Mouse (Mus musculus) right cerebral cortex, postnatal 10 days (tissue): Measurements from ENCODE around the gene Ddc.
A peak's percentile ranks its signal among the peaks of the same experiment; 100 is the strongest.

Experiments
- DNase-seq, 2 experiments: peaks; one replicate each; pipeline ENCODE4 v3.0.0; 2021; ENCODE audit warnings: low spot score in 2 of 2

Gene Ddc

GRCm38 (mm10) chr11:11897645-11898357 is at the start of gene Ddc:
Gene Ddc (minus strand): TSS chr11:11898144.
- no peak for DNase-seq

DNA sequence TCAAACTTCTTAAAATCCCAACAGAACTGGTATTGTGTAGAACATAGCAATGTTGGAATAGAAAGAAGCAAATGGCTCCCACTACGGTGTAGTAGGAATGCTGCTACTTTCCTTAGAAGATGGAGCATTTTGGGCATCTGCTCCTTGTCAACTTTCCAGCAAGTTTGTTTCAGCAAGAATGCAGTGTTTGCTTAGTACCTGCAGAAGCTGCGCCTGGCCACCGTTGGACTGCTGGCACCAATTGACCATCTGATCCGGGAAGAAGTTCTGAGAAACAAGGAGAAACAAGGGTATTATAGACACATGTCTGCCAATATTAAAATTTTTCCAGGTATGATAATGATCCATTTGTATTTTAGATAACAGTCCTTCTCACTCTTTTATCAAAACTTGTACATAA is 47.8 kb upstream of the Ddc start:
- no peak for DNase-seq

DNA sequence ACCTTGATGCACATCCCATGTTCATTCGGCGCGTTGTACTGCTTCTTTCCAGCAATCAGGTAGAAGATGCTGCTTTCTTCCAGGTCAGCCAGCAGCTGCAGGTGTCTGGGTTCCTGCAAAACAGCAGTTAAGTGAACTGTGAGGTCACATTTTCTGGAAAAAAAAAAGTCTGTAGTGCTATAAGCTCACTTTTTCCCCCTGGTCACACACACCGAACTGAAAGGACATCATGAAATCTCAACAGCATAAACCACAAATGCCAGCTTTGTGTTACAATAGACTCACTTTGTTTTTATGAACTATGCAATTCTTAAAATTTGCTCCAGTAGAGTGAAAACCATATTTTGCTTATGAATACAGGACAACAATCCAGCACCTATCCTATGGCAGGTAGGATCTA is 46.9 kb upstream of the Ddc start:
- DNase-seq: no peak

GRCm38 (mm10) chr11:11944082-11944349 is 46.1 kb upstream of the Ddc start:
- DNase-seq: no peak

GRCm38 (mm10) chr11:11943240-11944081 is 45.5 kb upstream of the Ddc start:
- no peak for DNase-seq

DNA sequence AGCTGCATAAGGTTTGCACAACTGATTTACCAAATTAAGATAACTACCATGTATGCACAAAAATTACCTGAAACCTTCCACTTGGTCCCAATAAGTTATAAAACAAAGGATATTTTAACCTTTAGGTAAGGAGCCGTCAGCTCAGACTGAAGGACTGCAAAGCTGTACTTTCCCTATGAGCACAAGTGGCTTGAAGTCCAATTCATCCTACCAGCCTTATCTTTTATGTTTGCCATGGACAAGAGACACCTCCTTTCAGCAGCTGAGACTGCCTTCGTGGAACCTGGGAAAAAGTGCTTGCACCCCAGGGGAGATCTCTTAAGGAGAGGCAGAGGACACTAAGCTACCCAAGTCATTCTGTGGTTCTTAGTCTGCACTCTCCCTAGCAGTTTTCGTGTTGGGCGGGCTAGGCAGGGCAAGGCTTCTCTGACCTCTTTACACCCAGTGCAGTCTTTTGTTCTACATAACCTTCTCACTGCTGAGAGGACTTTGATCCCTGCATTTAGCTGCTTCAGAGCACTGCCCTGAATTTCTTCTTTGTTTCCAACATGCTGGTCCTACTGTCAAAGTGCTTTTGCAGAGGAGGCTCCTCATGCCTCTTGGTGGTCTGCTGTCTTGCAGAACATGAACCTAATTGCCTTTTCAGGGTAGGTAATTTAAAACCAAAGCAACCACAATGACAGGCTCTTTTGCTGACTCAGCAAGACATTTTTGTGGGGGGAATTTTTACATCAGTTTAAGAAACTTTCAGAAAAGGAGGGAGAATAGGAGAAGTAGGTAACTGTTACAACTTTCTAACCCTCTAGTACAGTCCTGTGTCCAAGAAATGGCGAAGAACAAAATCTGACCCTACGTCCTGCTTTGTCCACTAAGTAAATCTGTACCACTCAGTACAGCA is 44.6 kb upstream of the Ddc start:
- no peak for DNase-seq

GRCm38 (mm10) chr11:11940833-11941681 is 43.1 kb upstream of the Ddc start:
- no peak for DNase-seq

GRCm38 (mm10) chr11:11939611-11940010 is 41.7 kb upstream of the Ddc start:
- DNase-seq: no peak

- DNase-seq: no peak
Observed at GRCm38 (mm10) chr11:11938591-11938990, 40.6 kb upstream of the Ddc start.

GRCm38 (mm10) chr11:11937340-11938030 is 39.5 kb upstream of the Ddc start:
- no peak for DNase-seq

DNA sequence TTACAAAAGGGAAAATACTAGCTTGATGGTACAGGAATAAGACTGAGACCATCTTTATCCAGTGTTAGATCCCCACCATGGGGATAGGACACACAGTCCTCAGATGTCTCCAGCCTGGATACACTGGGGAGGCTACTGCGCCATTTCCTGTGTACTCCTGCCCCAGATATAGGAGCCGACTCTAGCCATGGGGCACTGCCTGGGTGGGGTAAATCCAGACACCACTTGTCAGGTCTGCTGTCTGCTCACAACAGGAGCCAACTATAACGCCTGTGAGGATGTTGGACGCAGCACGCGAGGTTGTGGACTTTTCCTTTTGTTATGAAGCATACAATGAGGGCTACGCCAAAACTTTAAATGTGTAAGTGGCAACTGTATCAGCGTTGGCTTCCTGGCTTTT is 36.9 kb upstream of the Ddc start:
- no peak for DNase-seq

DNA sequence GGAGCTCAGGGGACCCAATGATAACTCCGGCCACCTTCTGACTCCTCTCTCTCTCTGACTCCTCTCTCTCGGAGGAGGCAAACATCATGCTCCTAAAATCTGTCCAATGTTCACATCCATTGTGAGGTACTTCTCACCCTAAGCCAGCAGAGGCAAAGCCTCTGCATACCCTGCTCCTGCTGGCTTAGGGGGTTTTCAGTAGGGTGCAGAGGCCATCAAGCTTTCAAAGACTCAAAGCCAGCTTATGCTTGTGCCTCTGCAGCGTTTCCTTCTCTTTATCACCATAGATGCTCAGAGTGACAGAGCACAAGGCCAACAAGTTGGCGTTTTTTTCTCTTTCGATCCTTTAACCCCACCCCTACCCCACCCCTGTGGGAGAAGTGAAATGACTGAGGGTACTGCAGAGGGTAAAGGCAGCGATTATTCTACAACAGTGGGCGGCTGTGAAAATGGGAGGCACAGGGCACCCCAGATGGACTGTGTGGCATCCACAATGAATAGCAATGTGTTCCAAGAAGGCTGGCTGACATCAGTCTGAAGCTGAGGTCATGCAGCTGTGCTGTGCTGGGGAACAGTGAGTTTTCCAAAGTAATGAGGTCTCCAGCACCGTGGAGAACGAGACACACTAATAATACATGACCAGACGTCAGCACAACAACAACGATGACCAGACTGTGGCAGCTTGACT is 34.3 kb upstream of the Ddc start:
- no peak for DNase-seq

- DNase-seq: no peak
Observed at GRCm38 (mm10) chr11:11931688-11932087, 33.7 kb upstream of the Ddc start.

DNA sequence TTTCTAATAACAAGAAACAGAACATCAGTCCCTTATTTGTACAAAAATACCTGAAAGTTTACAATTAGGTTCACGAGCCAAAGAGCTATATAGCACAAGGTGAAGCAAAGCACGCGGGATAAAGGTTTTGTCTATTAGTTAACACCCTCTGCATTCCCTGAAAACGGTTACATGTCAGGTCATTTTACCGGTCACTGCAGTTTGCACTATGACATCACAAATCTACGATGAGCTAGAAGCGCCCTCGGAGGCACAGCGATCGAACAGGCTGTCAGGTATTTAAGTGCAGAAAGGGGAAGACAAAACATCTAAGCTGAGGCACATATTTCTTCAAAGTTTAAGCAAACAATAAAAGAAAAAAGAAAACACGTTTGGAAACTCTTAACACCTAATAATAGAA is 32.6 kb upstream of the Ddc start:
- no peak for DNase-seq

DNA sequence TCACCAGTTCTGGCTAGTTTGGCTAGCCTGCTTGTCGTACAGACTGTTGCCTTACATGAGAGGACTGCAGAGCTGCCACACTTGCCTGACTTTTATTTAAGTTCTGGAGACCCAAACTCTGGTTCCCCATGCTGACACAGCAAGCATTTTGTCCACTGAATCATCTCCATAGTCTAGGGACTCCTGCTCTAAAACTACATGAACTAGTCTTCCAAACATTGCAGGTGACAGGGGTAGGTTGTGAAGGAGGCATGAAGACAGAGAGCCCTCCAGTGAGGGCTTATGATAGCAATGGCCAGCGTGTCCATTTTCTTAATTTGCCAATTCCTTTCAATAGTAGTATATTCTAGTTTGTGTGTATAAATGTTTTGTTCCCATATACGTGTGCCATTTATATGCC is 31.1 kb upstream of the Ddc start:
- no peak for DNase-seq

- DNase-seq: no peak
Observed at GRCm38 (mm10) chr11:11928586-11928985, 30.6 kb upstream of the Ddc start.

DNA sequence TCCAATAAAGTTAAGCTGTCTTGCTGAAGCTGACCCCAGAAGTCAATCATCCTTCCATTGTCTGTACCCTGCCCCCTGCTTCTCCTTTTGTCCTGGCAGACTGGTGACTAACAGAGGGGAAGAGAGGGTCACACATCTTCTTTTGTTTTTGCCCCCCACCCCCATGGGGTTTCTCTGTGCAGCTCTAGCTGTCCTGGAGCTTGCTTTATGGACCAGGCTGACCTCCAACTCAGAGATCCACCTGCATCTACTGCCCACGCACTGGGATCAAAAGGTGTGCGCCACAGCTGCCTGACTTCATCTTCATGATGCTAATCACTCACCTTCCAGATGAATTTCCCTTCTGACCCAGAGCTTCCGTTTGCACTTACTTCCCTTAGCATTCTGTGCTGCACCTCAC is 26.0 kb upstream of the Ddc start:
- DNase-seq: no peak

- DNase-seq: no peak
Observed at GRCm38 (mm10) chr11:11923345-11923744, 25.4 kb upstream of the Ddc start.

- no peak for DNase-seq
Observed at GRCm38 (mm10) chr11:11922106-11922505, 24.2 kb upstream of the Ddc start.

DNA sequence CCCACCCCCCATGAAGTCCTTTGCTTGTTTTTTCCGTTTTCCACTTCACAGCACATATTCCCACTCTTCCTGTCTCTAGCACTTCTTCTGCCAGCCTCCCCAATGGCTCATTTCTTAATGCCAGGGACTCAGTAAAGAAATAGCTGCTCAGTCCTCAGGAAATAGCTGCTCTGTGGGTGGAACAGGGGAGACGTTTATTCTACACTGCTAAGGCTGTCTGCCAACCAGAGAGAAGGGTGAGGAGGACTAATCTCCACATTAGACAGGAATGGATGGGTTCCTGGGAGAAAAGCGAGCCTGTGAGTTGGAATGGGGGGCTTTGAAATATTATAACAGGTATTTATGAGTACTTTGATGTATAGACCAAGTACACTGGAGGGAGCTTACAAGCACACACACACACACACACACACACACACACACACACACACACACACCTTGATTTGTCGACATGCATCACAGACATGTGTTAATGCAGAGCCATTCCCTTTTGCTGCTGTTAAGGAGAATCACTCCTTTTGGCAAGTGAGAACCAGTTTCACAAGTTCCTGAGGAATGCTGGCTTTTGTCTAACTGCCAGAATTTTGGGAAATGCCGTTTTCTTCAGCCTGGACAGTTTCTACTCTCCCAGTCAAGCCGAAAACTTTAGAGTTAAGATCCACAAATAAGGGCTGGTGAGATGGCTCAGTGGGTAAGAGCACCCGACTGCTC is 9.9 kb upstream of the Ddc start:
- peak in 1 of 2 experiments; percentile 31 for DNase-seq
